Comparison of ENCODE assay signal across 11 mouse cellular contexts in the genomic region with DNA sequence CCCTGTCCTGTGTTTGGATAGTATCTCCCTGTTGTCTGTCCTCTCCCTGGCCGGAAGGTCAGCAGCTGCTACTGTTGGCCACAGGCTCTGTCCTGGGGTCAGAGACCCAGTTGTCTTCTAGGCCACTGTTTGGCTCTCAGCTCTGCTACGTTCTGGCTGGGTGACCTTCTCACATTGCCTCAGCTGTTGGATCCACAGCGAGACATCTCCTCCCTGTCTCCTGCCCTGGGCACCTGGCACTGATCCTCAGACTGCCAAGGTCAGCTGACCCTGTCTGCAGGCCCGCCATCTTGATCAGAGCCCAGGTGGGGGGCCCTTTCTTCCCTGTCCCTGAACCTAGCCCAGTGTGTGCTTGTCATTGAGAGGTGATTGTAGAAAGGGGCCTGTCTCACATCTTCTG. TPM values are rescaled to one million over a fixed set of nuclear protein-coding genes. Genes with fewer than 3 reads are reported as not detected.
DNase-seq lines count a peak whose midpoint lies in the region; ATAC-seq and TF ChIP-seq lines count a peak whose summit lies in the region.
"Had no signal": no experiment of that assay in that cellular context is flagged by ENCODE, and none has a peak within 500 bp of the region (broad histone marks: within the 10 kb centered on the region; RNA-seq: fewer than 3 reads in every experiment).

No protein-coding gene starts in this region.

- intact Hi-C loops in gastrocnemius, adult 2 months (cut with DNase I), result no loop called here

- H3K9me3 ChIP-seq in heart, postnatal 0 days (replicated peaks; ENCODE audit: control insufficient read depth, low read length), result no peaks in the 10 kb centered on the region

- H3K27me3 ChIP-seq in heart, postnatal 0 days (ENCODE audit: control insufficient read depth, insufficient read depth, low read length), result no peaks in the 10 kb centered on the region
- H3K27me3 ChIP-seq in myocyte (ENCODE audit: control insufficient read depth, insufficient read depth, insufficient read length), result no peaks in the 10 kb centered on the region

- H3K9ac ChIP-seq in heart, postnatal 0 days (replicated peaks; ENCODE audit: low read depth, low read length), result peak overlapping the region; percentile 41; the same call in 1 of the 2 replicates

- DNase-seq in kidney, adult 18-20 months, result peak; percentile 5
- no peak for DNase-seq in kidney, postnatal 10 days
- DNase-seq in gastrocnemius, adult 2 months, result peak; percentile 92
- no peak for DNase-seq in heart, postnatal 0 days (ENCODE audit: low spot score)
- DNase-seq in left cerebral cortex, adult 8-10 months (ENCODE audit: low spot score in 2 of 2), result no peak
- no peak for DNase-seq in adrenal gland, postnatal 36 days
- no peak for DNase-seq in layer of hippocampus, adult 18-20 months (ENCODE audit: low spot score in 2 of 2)

- H3K79me2 ChIP-seq in myocyte (ENCODE audit: control insufficient read depth, insufficient read depth), result no peaks in the 10 kb centered on the region

- TF ChIP-seq CTCF in gastrocnemius, adult 2 months (IDR thresholded peaks at IDR 0.05), result no peak
- TF ChIP-seq CTCF in heart, postnatal 0 days (IDR thresholded peaks at IDR 0.05; ENCODE audit: low read depth), result no peak

- H3K4me3 ChIP-seq in gastrocnemius, adult 2 months, result peak overlapping the region; percentile 51
- no peak overlapping the region for H3K4me3 ChIP-seq in heart, postnatal 0 days (ENCODE audit: low read depth, low read length)
- no peak overlapping the region for H3K4me3 ChIP-seq in myocyte

- H3ac ChIP-seq in myocyte (ENCODE audit: control insufficient read depth, insufficient read length), result no peak overlapping the region

- TF ChIP-seq EP300 in heart, postnatal 0 days (IDR thresholded peaks at IDR 0.05; ENCODE audit: low read depth), result no peak; the same call in 1 of the 2 replicates

- H3K36me3 ChIP-seq in heart, postnatal 0 days (replicated peaks; ENCODE audit: control insufficient read depth, insufficient read depth, low read length), result peaks cover 28% of the 10 kb centered on the region
- no peaks in the 10 kb centered on the region for H3K36me3 ChIP-seq in myocyte (ENCODE audit: control insufficient read depth, insufficient read depth)

- peaks cover 52% of the 10 kb centered on the region for H3K4me1 ChIP-seq in heart, postnatal 0 days (ENCODE audit: control insufficient read depth, insufficient read depth)

- H3K27ac ChIP-seq in gastrocnemius, adult 2 months, result peak overlapping the region; percentile 94
- peak overlapping the region; percentile 95 for H3K27ac ChIP-seq in heart, postnatal 0 days (ENCODE audit: low read depth)

- 31% methylated on average over 4 of the region's 4 CpGs for WGBS in heart, postnatal 0 days

- H3K4me2 ChIP-seq in heart, postnatal 0 days (ENCODE audit: low read depth, low read length), result no peak overlapping the region
- H3K4me2 ChIP-seq in myocyte (ENCODE audit: low read depth), result no peak overlapping the region

- ATAC-seq in heart, postnatal 0 days (ENCODE audit: insufficient read depth, low read depth), result no peak

- peak; percentile 57 for TF ChIP-seq POLR2A in myocyte (IDR thresholded peaks at IDR 0.05; ENCODE audit: insufficient read length, low read depth)

TF ChIP-seq in myocyte, 11 proteins besides CTCF, POLR2A, EP300 and RAD21:
- TF ChIP-seq MYOD1 (IDR thresholded peaks at IDR 0.05; ENCODE audit: control insufficient read depth in 1 of 3, insufficient read length in 2 of 3, low read depth in 2 of 3) (peak; percentile 95 to 99 (median 98)), REST (IDR thresholded peaks at IDR 0.05; ENCODE audit: insufficient read depth, insufficient read length) (no peak), E2F4 (IDR thresholded peaks at IDR 0.05; ENCODE audit: insufficient read depth) (no peak), CEBPB (IDR thresholded peaks at IDR 0.05; ENCODE audit: insufficient read depth, poor library complexity, severe bottlenecking) (no peak), MYOG (IDR thresholded peaks at IDR 0.05; ENCODE audit: control insufficient read depth in 1 of 3, insufficient read depth in 1 of 3, insufficient read length in 2 of 3, low read depth in 2 of 3) (peak; percentile 100), TCF3 (IDR thresholded peaks at IDR 0.05; ENCODE audit: insufficient read length, low read depth) (peak; percentile 97), TCF12 (IDR thresholded peaks at IDR 0.05; ENCODE audit: insufficient read depth, poor library complexity, severe bottlenecking) (peak; percentile 99), USF1 (IDR thresholded peaks at IDR 0.05; ENCODE audit: low read depth) (peak; percentile 80)
TF ChIP-seq in myocyte: peak in this region for 5.

RNA-seq across cellular contexts. Expression of gene Apol6, which starts 29.5 kb away (rescaled TPM):
- 10 to 100 TPM; 27.7 to 71.1 TPM for total RNA-seq in gastrocnemius, adult 2 months (2021)
- not detected in 2 replicates for total RNA-seq in heart, postnatal 0 days (2014; rRNA removed; ENCODE audit: low replicate concordance)
- 0.11 TPM in 2 replicates for polyA plus RNA-seq in heart, postnatal 0 days (2015; fragmentation: Nextera tagmentation; extraction: Ambion mirVana)
- 4.8 TPM for polyA plus RNA-seq in myocyte (2012; fragmentation: generic; extraction: Trizol)
- under 1 TPM in 3 of 4 experiments, not detected in 1; 0.22 to 0.60 (median 0.38) TPM for total RNA-seq in left cerebral cortex, adult 8-10 months (2022)
- total RNA-seq in adrenal gland, postnatal 36 days (2021), result 10 to 100 TPM; 12.9 to 22.4 TPM
- not detected for total RNA-seq in layer of hippocampus, adult 18-20 months (2021)
- total RNA-seq: hematopoietic stem cell, adult 5-6 weeks; megakaryocyte, adult 5-6 weeks had no signal
- polyA plus RNA-seq: limb, embryonic 11.5 days had no signal

RNA-seq across cellular contexts. Expression of gene Mb, which starts 35.5 kb away (rescaled TPM):
- 1,000 to 10,000 TPM; 3,091 to 7,772 TPM for total RNA-seq in gastrocnemius, adult 2 months (2021)
- 4,504 and 5,889 TPM in 2 replicates for total RNA-seq in heart, postnatal 0 days (2014; rRNA removed; ENCODE audit: low replicate concordance)
- 3,958 and 4,151 TPM in 2 replicates for polyA plus RNA-seq in heart, postnatal 0 days (2015; fragmentation: Nextera tagmentation; extraction: Ambion mirVana)
- 1,055 TPM for polyA plus RNA-seq in myocyte (2012; fragmentation: generic; extraction: Trizol)
- 1 to 10 TPM in 3 of 4 experiments, not detected in 1; 4.5 to 9.8 (median 5.8) TPM for total RNA-seq in left cerebral cortex, adult 8-10 months (2022)
- total RNA-seq in adrenal gland, postnatal 36 days (2021), result 1 to 10 TPM in 1 of 2 experiments, under 1 TPM in 1; 0.43 to 1.7 TPM
- total RNA-seq in layer of hippocampus, adult 18-20 months (2021), result under 1 TPM; 0.42 to 0.46 TPM
- total RNA-seq: hematopoietic stem cell, adult 5-6 weeks; megakaryocyte, adult 5-6 weeks had no signal

Comparison
In these comparisons a context has a peak if more than half of its experiments do, and no peak if none do; other contexts are left out.
1. DNase-seq: peak in kidney, adult 18-20 months (single experiment) and gastrocnemius, adult 2 months (single experiment); none in kidney, postnatal 10 days (single experiment), heart, postnatal 0 days (single experiment), left cerebral cortex, adult 8-10 months (0 of 2), adrenal gland, postnatal 36 days (0 of 2) and layer of hippocampus, adult 18-20 months (0 of 2).
2. RNA of gene Apol6, which starts 29.5 kb away (total RNA-seq): 27.7 to 71.1 TPM in gastrocnemius, adult 2 months and 12.9 to 22.4 TPM in adrenal gland, postnatal 36 days; 0.22 to 0.60 TPM in left cerebral cortex, adult 8-10 months, not detected in layer of hippocampus, adult 18-20 months and not detected in heart, postnatal 0 days; every median in the first group is over 4 times any median in the second.
3. RNA of gene Mb, which starts 35.5 kb away (total RNA-seq): 3,091 to 7,772 TPM in gastrocnemius, adult 2 months and 4,504 to 5,889 TPM in heart, postnatal 0 days; 4.5 to 9.8 TPM in left cerebral cortex, adult 8-10 months, 0.43 to 1.7 TPM in adrenal gland, postnatal 36 days and 0.42 to 0.46 TPM in layer of hippocampus, adult 18-20 months; every median in the first group is over 100 times any median in the second.